Mouse (Mus musculus) brown adipose tissue, adult 24 weeks (tissue): Measurements from ENCODE around the gene Syt6. TPM values are rescaled to one million over a fixed set of nuclear protein-coding genes. Genes with fewer than 3 reads are reported as not detected.
"Not testable (repeated sequence)": the region's sequence is repeated elsewhere in the genome, so short reads cannot be mapped to it uniquely, and the experiment has no call there.

Source experiments
- H3K27ac ChIP-seq: fragments of 200-500 bp; replicated peaks from 2 replicates; pipeline ENCODE4 v1.5.1; 2012; ENCODE audit warnings: low read depth, mild to moderate bottlenecking, low read length
- H3K4me1 ChIP-seq: fragments of 200-500 bp; 2 replicates; pipeline ENCODE4 v1.6.1; 2012; ENCODE audit warnings: low read length, mixed read lengths; ENCODE audit not compliant: control insufficient read depth, insufficient read depth, insufficient read length
- H3K4me3 ChIP-seq: fragments of 200-500 bp; 2 replicates; pipeline ENCODE4 v1.5.1; 2012; ENCODE audit warnings: low read depth, mild to moderate bottlenecking, low read length, moderate library complexity; ENCODE audit not compliant: insufficient read depth
- polyA plus RNA-seq: library from polyadenylated mRNA; stranded (reverse); fragments of >200 nt; gene quantifications from 2 replicates; pipeline ENCODE4 v1.2.4, GENCODE M21; 2012; ENCODE audit not compliant: missing spikeins, insufficient read depth, insufficient read length

Gene Syt6
- polyA plus RNA-seq, 1 experiment = not detected

DNA sequence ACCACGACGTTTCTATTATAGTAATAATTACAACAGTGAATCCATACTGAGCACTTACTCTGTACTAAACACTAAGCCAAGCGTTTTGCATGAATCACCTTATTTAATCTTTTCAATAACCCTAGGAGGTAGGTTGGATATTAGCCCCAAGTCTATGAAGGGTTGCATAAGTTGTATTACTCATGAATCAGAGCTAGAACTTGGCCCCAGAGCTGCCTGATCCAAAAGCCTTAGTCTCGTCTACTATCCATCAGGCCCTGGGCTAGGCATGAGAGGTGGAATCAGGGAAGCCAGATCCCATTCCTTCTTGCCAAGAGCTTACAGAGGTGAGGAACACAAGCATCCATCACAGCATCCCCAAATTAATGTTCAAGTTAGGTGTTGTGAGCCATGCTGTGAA, 40.6 kb downstream of the Syt6 start:
- Histone ChIP-seq H3K4me1 (no peaks in the 10 kb centered on the region), H3K27ac (no peak overlapping the region), H3K4me3 (no peak overlapping the region)

DNA sequence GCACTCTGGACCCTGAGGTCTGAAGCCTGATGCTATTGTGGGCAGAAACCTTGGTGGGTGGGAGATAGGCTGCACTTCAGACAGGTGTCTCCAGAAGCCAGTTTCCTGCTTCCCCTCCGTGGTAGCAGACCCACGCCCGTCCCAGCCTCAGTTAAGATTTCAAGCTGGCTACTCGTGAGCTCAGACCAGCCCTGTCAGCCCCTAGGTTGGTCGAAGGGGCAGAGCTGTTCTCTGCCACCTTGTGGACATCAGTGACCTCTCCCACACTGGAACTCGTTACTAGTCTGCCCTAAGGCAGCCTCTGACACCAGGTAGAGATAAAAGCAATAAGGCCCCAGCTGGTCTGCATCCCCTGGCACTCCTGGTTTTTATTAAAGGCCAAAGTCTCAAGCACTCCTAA, 42.0 kb downstream of the Syt6 start:
- no peaks in the 10 kb centered on the region for H3K4me1 ChIP-seq
- H3K27ac ChIP-seq = no peak overlapping the region
- no peak overlapping the region for H3K4me3 ChIP-seq

DNA sequence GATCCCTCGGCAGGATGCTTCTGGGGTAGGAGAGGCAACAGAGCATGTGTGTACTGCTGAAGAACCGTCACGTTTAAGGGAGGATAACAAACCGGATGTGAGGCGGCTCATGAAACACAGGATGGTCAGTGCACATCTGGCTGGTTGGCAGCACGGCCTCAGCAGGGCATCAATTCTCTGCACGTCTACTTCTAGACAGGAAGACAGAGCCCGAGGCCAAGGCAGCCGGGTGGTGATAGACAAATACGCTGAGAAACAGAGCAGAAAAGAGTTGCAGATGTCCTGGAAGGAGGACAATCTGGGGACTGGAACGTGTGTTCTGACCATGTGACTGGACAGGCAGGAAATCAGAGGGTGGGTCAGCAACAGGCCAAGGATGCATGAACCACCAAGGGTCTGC, 45.1 kb downstream of the Syt6 start:
- Histone ChIP-seq H3K27ac (no peak overlapping the region), H3K4me3 (no peak overlapping the region), H3K4me1 (no peaks in the 10 kb centered on the region)

DNA sequence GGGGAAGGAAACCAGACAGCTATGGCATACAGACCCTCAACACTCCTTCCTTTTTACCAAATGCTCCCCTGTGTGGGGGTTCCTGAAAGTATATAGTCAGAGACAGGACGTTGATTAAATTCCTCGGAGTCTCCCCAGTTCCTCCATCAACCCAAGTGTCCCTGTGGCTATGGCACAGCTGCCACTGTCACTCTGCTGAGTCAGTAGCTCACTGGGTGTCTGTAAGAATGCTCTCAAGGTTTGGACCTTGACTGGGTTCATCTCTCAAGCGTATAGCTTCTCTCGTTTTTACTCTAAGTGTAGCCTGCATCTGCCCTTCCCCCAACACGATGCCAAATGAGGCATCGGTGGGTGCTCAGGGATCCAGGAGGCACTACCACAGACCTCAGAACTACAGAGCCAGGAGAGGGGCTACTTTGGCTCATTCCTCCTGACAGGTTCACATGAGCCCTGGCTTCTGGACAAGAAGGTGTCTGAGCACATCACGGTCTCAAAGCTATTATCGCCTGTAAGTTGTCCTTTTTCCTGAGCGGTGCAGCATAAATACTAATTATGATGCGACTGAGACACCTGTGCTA, 49.0 kb downstream of the Syt6 start:
- Histone ChIP-seq H3K27ac (no peak overlapping the region), H3K4me3 (no peak overlapping the region), H3K4me1 (no peaks in the 10 kb centered on the region)

DNA sequence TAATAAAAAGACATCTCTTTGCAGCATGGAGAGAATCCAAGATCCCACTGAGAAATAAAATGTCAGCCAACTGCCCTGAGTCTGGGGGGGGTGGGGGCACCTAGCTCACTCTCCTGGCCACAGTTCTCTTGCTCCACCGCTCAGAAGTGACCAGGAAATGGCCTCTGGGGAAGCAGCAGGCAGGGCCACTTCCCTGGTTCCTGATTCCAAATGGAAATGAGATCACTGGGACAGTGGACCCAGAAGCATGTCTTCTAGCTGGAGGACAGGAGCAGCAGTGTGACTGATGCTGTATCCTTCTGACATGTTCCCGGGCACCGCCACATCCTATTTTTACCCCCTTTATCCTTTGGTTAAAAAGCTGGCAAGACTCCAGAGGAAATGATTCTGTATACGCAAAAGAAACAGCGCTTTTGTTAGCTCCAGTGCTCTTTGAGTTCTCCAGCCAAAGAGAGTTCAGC, 49.6 kb downstream of the Syt6 start:
- no peak overlapping the region for H3K4me3 ChIP-seq
- no peaks in the 10 kb centered on the region for H3K4me1 ChIP-seq
- no peak overlapping the region for H3K27ac ChIP-seq

DNA sequence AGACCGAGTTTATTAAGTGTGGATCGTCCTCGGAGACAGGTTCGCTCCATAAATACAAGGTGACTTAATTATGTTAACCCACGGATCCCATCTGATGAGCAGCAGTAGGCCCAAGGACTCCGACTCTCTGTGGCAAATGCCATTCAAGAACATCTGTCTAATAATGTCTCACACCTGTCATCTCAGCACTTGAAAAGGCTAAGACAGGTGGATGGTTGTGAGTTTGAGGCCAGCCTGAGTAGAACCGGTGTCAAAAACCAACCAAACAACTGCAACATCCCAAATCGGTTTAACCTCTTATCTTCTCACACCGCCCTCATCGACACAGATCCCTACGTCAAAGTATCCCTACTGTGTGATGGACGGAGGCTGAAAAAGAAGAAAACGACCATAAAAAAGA, 50.1 kb downstream of the Syt6 start:
- Histone ChIP-seq H3K4me3 (no peak overlapping the region), H3K27ac (no peak overlapping the region), H3K4me1 (no peaks in the 10 kb centered on the region)

DNA sequence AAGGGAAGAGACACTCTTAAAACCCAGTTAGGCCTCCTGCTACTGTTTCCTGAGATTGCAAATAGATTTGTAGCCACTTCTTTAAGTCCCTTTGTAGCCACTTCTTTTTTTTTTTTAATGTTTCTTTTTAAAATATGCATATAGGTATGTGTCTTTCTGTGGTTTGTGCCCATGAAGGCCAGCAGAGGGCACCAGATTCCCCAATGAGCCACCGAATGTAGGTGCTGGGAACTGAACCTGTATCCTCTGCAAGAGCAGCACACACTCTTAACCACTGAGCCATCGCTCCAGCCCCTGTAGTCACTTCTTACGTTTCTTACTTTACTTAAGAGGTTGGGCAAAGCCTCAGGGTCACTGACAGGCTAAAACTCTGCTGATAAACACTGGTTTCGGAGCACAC, 51.5 kb downstream of the Syt6 start:
- Histone ChIP-seq H3K4me1 (no peaks in the 10 kb centered on the region), H3K4me3 (no peak overlapping the region), H3K27ac (no peak overlapping the region)

DNA sequence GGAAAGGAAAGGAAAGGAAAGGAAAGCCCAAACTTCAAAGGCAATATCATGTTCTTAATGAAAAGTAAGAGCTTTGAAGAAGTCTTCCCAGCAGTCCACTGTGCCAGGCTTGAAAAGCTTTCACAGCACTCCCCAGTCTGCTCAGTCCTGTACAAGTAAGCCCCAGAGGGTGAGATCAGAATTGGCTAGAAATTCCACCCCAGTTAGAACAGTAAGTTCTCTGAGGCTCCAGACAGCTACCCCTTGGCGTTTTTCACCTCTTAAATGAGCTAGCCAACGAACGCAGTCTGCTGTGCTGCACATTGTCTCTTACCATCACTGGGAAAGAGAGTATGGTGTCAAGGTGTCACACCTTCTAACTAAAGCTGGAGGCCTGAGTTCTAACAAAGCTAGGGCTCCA, 52.6 kb downstream of the Syt6 start:
- H3K4me3 ChIP-seq = no peak overlapping the region
- H3K4me1 ChIP-seq = no peaks in the 10 kb centered on the region
- no peak overlapping the region for H3K27ac ChIP-seq

DNA sequence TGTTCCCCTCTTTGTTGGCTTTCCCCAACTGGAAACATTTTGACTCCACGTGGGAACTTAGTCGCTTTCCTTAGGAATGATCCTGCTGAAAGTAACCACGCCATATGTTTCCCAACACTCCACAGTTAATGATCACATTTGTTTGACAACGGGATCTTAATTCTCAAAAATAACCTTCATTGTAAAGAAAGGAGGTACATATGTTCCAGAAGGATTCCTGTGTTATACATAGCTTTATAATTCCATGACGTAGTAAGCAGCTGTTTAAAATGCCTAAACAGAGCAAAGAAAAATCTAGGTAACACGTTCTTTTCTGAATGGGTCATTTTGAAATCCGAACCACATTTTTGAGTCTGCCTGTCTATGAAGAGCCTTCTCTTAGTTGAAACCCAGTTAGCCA, 58.1 kb downstream of the Syt6 start:
- Histone ChIP-seq H3K27ac (no peak overlapping the region), H3K4me1 (no peaks in the 10 kb centered on the region), H3K4me3 (no peak overlapping the region)

DNA sequence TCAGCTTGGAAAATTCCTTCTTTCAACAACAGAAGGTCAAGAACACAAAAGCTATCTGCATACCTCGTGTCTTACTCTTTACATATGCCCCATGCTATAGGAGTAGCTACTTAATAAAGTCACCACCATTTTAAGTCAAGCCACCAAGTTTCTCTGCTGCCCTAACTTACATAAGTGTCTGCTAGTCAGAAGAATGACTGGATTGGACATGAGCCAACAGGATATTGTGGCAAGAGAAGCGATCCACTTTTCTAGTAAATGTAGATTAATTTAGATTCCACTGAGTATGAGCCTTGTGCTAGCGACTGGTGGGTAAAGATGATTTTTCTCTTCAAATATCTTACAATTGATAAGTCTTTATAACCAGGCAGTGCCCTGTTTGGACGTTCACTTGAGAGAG, 58.8 kb downstream of the Syt6 start:
- Histone ChIP-seq H3K27ac (no peak overlapping the region), H3K4me3 (no peak overlapping the region), H3K4me1 (no peaks in the 10 kb centered on the region)

DNA sequence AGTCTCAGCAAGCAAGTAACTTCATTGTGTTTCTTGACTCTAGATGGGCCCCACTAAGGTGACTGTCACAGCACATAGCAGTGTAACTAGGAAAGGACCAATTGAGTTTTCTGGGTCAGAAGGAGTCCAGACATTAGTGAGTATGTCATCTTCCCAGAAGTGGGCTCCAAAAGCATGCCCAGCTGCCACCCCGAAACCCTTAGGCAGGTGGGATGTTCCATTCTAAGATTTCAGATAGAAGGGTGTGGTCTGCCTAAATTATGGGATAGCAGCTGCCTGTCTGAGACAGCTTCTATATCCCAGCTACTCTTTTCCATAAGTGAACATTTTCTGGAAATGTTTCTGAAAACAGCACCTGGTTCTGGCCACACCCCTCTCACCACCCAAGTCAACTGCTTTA, 59.2 kb downstream of the Syt6 start:
- no peak overlapping the region for H3K4me3 ChIP-seq
- H3K27ac ChIP-seq = no peak overlapping the region
- H3K4me1 ChIP-seq = no peaks in the 10 kb centered on the region

DNA sequence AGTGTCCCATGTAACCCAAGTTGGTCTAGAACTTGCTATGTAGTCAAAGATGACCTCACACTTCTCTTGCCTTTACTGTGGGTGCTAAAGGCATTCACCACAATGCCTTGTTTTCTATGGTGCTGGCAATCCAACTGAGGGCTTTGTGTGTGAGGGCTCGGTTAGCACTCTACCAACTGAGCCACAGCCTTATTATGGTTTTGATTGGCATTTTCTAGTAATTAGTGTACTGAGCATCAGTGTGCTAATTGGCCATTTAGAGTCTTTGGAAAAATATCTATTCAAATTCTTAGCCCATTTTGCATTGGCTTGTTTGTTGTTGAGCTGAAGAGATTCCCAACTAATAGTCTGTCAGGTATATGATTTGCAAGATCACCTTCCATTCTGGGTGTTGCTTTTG, 62.6 kb downstream of the Syt6 start:
- H3K27ac ChIP-seq = no peak overlapping the region
- no peaks in the 10 kb centered on the region for H3K4me1 ChIP-seq
- no peak overlapping the region for H3K4me3 ChIP-seq

DNA sequence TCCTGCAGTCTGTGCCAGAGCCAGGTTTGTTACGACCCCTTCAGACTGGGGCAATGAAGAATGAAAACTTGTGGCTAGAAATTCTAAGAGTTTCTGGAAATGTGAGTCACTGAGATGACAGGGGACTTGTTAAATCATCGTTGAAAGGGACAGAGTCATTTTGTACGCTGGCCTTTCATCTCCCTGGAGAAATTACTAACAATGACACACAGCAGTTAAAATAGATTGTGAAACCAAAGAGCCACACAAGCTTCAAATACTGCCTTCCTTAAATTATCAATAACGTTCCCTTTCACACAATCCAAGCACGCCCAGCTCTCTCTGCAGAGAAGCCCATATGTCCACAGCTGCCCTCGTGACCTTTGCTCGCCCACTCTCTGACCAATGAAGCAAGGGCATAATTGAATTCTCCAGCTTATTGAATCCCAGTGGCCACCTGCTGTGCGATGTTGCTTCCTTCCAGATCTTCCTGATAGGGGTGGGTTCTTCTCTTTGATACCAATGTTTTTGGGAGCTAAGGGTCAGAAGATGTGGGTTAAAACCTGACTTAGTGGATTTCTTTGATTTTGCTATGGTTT, 65.3 kb downstream of the Syt6 start:
- H3K4me3 ChIP-seq = no peak overlapping the region
- H3K4me1 ChIP-seq = no peaks in the 10 kb centered on the region
- no peak overlapping the region for H3K27ac ChIP-seq

DNA sequence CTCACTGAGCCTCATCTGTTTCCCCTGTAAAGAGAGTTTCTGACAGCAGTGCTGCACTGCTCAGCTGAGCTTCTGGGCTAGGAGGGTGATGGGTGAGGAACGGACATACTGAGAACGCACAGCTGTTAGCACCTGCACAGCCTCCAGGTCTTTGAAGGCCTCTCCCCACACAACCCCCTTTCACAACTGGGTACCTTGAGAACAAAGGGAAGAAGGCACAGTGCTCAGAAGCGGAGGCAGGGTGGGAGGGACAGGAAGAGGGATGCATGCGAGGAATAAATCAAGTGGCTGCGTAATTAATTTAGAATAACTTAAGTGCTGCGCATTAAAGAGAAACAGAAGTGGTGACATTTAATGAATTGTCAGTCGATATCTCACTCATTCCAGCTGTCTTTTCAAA, 66.3 kb downstream of the Syt6 start:
- Histone ChIP-seq H3K4me3 (no peak overlapping the region), H3K27ac (no peak overlapping the region), H3K4me1 (no peaks in the 10 kb centered on the region)

DNA sequence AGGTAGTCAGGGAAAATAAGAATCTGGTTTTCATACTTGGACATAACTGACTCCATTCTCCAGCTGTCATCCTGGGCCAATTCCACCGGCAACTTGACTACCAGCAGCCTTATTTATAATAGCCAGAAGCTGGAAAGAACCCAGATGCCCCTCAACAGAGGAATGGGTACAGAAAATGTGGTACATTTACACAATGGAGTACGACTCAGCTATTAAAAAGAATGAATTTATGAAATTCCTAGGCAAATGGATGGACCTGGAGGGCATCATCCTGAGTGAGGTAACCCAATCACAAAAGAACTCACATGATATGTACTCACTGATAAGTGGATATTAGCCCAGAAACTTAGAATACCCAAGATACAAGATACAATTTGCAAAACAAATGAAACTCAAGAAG, 70.9 kb downstream of the Syt6 start, which contains the start of gene Atg4a-ps:
Gene Atg4a-ps, minus strand, starts transcription at position 101 of the 400 bp plus-strand sequence.
- not testable (repeated sequence) for H3K27ac ChIP-seq, H3K4me1 ChIP-seq, H3K4me3 ChIP-seq

DNA sequence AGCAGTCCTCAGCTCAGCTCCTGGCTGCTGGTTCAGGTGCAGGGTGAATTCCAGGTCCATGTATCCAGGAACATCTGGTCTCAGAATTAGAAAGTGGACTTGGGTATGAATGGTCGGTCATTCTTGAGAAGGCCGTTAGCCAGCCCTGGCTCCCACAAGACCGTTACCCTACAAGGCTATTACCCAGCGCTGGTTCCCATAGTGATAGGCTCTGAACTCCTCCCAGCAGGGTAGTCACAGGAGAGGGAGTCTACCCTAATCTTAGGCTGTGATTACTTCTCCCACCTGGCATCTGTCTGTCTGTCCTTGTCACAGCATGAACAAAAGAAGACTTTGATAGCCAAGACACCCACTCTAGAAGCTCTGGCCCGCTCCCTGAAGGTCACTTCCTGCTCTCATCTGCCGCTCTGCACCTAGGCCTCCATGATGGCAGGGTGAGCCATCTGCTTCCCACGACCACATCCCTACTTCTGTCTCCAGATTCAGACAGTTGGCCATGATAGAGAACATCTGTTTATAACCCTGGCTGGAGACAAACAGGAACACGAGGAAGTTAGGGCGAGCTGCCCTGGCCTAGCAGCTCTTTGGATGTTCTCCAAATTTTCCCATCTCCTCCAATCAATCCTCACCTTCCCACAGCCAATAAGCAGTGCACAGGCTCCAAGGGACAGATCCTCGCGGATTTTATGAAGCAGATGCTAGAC, 72.3 kb downstream of the Syt6 start:
- Histone ChIP-seq H3K27ac (no peak overlapping the region), H3K4me3 (no peak overlapping the region), H3K4me1 (peaks cover 3% of the 10 kb centered on the region; the same call in 1 of the 2 replicates)
